Mouse (Mus musculus) cerebellum, adult 2 months (tissue): Measurements from ENCODE around the gene T2. TPM values are rescaled to one million over a fixed set of nuclear protein-coding genes. Genes with fewer than 3 reads are reported as not detected.

Experiments used
- DNase-seq, 2 experiments: peaks; one replicate each; pipeline ENCODE4 v3.0.0; 2021
- H3K27ac ChIP-seq: fragments of 200-500 bp; 2 replicates; pipeline ENCODE4 v1.5.1; 2012; ENCODE audit warnings: low read length, control low read depth, inconsistent platforms; ENCODE audit not compliant: insufficient read depth
- H3K27me3 ChIP-seq: fragments of 200-500 bp; 2 replicates; pipeline ENCODE4 v1.6.1; 2012; ENCODE audit warnings: inconsistent platforms, mild to moderate bottlenecking, low read length, moderate library complexity; ENCODE audit not compliant: control insufficient read depth, insufficient read depth
- H3K4me1 ChIP-seq: fragments of 200-500 bp; 2 replicates; pipeline ENCODE4 v1.6.1; 2011; ENCODE audit warnings: low read length; ENCODE audit not compliant: control insufficient read depth, insufficient read depth
- H3K4me3 ChIP-seq: fragments of 200-500 bp; replicated peaks from 2 replicates; pipeline ENCODE3; 2011; ENCODE audit warnings: mild to moderate bottlenecking, low read depth, low read length, control low read depth; ENCODE audit not compliant: insufficient read depth
- CTCF ChIP-seq: fragments of 200-500 bp; IDR thresholded peaks from 2 replicates; pipeline ENCODE4 v1.5.1; 2011; ENCODE audit warnings: low read depth, mild to moderate bottlenecking, control low read depth, low read length, moderate library complexity, borderline replicate concordance; ENCODE audit not compliant: insufficient read depth
- POLR2A ChIP-seq: fragments of 200-500 bp; IDR thresholded peaks from 2 replicates; pipeline ENCODE4 v1.6.1; 2011; ENCODE audit warnings: low read length, control low read depth, borderline replicate concordance; ENCODE audit not compliant: insufficient read depth
- WGBS: fragments of 180-500 bp; shearing (Covaris S2); methylation state at CpG from one replicate; pipeline ENCODE4 v1.1.7; 2018; 5-methylcytosine and 5-hydroxymethylcytosine counted together
- polyA plus RNA-seq: library from polyadenylated mRNA; depleted of rRNA; stranded (reverse); fragments of >200 nt; gene quantifications from 2 replicates; pipeline ENCODE4 v1.2.3, GENCODE M21; 2012

T2 gene
- polyA plus RNA-seq, 1 experiment, result 0.80 TPM

GRCm38 (mm10) chr17:8413656-8414055 lies 57.9 kb downstream of the T2 start:
- H3K27ac ChIP-seq, result no peak overlapping the region
- WGBS, result 76% methylated on average over 5 of the region's 5 CpGs
- H3K4me3 ChIP-seq, result no peak overlapping the region

GRCm38 (mm10) chr17:8415533-8415932 lies 59.7 kb downstream of the T2 start:
- H3K27ac ChIP-seq, result no peak overlapping the region
- WGBS, result 27% methylated on average over 8 of the region's 8 CpGs
- DNase-seq, result no peak
- no peak for TF ChIP-seq POLR2A
- no peaks in the 10 kb centered on the region for H3K27me3 ChIP-seq
- H3K4me3 ChIP-seq, result no peak overlapping the region
- no peaks in the 10 kb centered on the region for H3K4me1 ChIP-seq

More at GRCm38 (mm10) chr17:8413656-8414055, 57.9 kb downstream of the T2 start:
- TF ChIP-seq CTCF (no peak), POLR2A (no peak)
- no peaks in the 10 kb centered on the region for H3K4me1 ChIP-seq
- no peak for DNase-seq
- H3K27me3 ChIP-seq, result no peaks in the 10 kb centered on the region

- Histone ChIP-seq H3K4me1 (no peaks in the 10 kb centered on the region), H3K4me3 (no peak overlapping the region)
- 69% methylated on average over 8 of the region's 8 CpGs for WGBS
Observed at GRCm38 (mm10) chr17:8416865-8417264, 61.1 kb downstream of the T2 start.

GRCm38 (mm10) chr17:8420739-8421138 lies 64.9 kb downstream of the T2 start:
- TF ChIP-seq POLR2A, result no peak
- TF ChIP-seq CTCF, result peak; percentile 15; the same call in 1 of the 2 replicates
- H3K27ac ChIP-seq, result no peak overlapping the region
- 68% methylated on average over 1 of the region's 1 CpGs for WGBS
- DNase-seq, result no peak
- no peaks in the 10 kb centered on the region for H3K4me1 ChIP-seq
- H3K27me3 ChIP-seq, result no peaks in the 10 kb centered on the region
- no peak overlapping the region for H3K4me3 ChIP-seq

More at GRCm38 (mm10) chr17:8416865-8417264, 61.1 kb downstream of the T2 start:
- no peak for DNase-seq
- TF ChIP-seq POLR2A (no peak), CTCF (no peak)
- Histone ChIP-seq H3K27me3 (no peaks in the 10 kb centered on the region), H3K27ac (no peak overlapping the region)

GRCm38 (mm10) chr17:8421517-8421916 lies 65.7 kb downstream of the T2 start:
- 50% methylated on average over 5 of the region's 5 CpGs for WGBS
- H3K27me3 ChIP-seq, result no peaks in the 10 kb centered on the region
- no peak overlapping the region for H3K27ac ChIP-seq
- no peak overlapping the region for H3K4me3 ChIP-seq
- H3K4me1 ChIP-seq, result no peaks in the 10 kb centered on the region
- no peak for TF ChIP-seq CTCF
- TF ChIP-seq POLR2A, result no peak
- no peak for DNase-seq

GRCm38 (mm10) chr17:8423283-8423682 lies 67.5 kb downstream of the T2 start:
- whole genome bisulfite sequencing, result 33% methylated on average over 2 of the region's 2 CpGs
- H3K4me1 ChIP-seq, result no peaks in the 10 kb centered on the region
- H3K27me3 ChIP-seq, result no peaks in the 10 kb centered on the region; the same call in 1 of the 2 replicates
- DNase-seq, result no peak
- TF ChIP-seq CTCF, result peak; percentile 40; the same call in 1 of the 2 replicates
- no peak for TF ChIP-seq POLR2A
- H3K4me3 ChIP-seq, result no peak overlapping the region
- H3K27ac ChIP-seq, result no peak overlapping the region

- Histone ChIP-seq H3K4me1 (no peaks in the 10 kb centered on the region), H3K27ac (no peak overlapping the region), H3K27me3 (peaks cover 3% of the 10 kb centered on the region; the same call in 1 of the 2 replicates), H3K4me3 (no peak overlapping the region)
- TF ChIP-seq CTCF (no peak), POLR2A (no peak)
- DNase-seq, result no peak
- WGBS, result 5% methylated on average over 16 of the region's 16 CpGs
Observed at GRCm38 (mm10) chr17:8429436-8429835, 73.6 kb downstream of the T2 start.

GRCm38 (mm10) chr17:8429896-8430295 lies 74.1 kb downstream of the T2 start:
- WGBS, result 11% methylated on average over 5 of the region's 5 CpGs
- no peaks in the 10 kb centered on the region for H3K4me1 ChIP-seq

More at GRCm38 (mm10) chr17:8429896-8430295, 74.1 kb downstream of the T2 start:
- Histone ChIP-seq H3K4me3 (no peak overlapping the region), H3K27ac (no peak overlapping the region), H3K27me3 (peaks cover 4% of the 10 kb centered on the region; the same call in 1 of the 2 replicates)
- DNase-seq, result no peak
- TF ChIP-seq CTCF (no peak), POLR2A (no peak)
